Mouse (Mus musculus): ENCODE results near the gene Olfr944. TPM values are rescaled to one million over a fixed set of nuclear protein-coding genes. Genes with fewer than 3 reads are reported as not detected.

Olfr944 gene
- total RNA-seq (2014; rRNA removed) (not detected in 2 replicates), polyA plus RNA-seq (2015; fragmentation: Nextera tagmentation; extraction: Ambion mirVana) (not detected in 2 replicates)

GRCm38 (mm10) chr9:39201620-39202019 is at the start of gene Olfr944:
Gene Olfr944 (plus strand): TSS chr9:39201920.
- no peaks in the 10 kb centered on the region for H3K9me3 ChIP-seq (ENCODE audit: low read length)
- TF ChIP-seq CTCF (IDR thresholded peaks at IDR 0.05; ENCODE audit: low read depth): no peak
- no peak for ATAC-seq
- H3K27ac ChIP-seq (ENCODE audit: low read depth, low read length): no peak within 1 kb of the TSS
- no peak within 1 kb of the TSS for H3K9ac ChIP-seq
- no peak for DNase-seq
- H3K4me3 ChIP-seq (ENCODE audit: low read depth, low read length): no peak within 1 kb of the TSS
- no peak within 1 kb of the TSS for H3K4me2 ChIP-seq (ENCODE audit: low read depth)
- no peaks in the 10 kb centered on the region for H3K36me3 ChIP-seq (ENCODE audit: insufficient read depth)
- H3K4me1 ChIP-seq (ENCODE audit: insufficient read depth): no peaks in the 10 kb centered on the region
- no peaks in the 10 kb centered on the region for H3K27me3 ChIP-seq (ENCODE audit: insufficient read depth, low read length)

- H3K27me3 ChIP-seq (ENCODE audit: insufficient read depth, low read length): no peaks in the 10 kb centered on the region
- H3K36me3 ChIP-seq (ENCODE audit: insufficient read depth): no peaks in the 10 kb centered on the region
- TF ChIP-seq CTCF (IDR thresholded peaks at IDR 0.05; ENCODE audit: low read depth): no peak
- no peak for DNase-seq
- no peak overlapping the region for H3K4me2 ChIP-seq (ENCODE audit: low read depth)
- no peak for ATAC-seq
- H3K4me1 ChIP-seq (ENCODE audit: insufficient read depth): no peaks in the 10 kb centered on the region
- 60% methylated on average over 1 of the region's 1 CpGs for WGBS
- H3K27ac ChIP-seq (ENCODE audit: low read depth, low read length): no peak overlapping the region
- H3K4me3 ChIP-seq (ENCODE audit: low read depth, low read length): no peak overlapping the region
- no peak overlapping the region for H3K9ac ChIP-seq
- no peaks in the 10 kb centered on the region for H3K9me3 ChIP-seq (ENCODE audit: low read length)
These were observed 49.3 kb upstream of the Olfr944 start for GRCm38 (mm10) chr9:39152401-39152800.

- Histone ChIP-seq H3K4me3 (ENCODE audit: low read depth, low read length) (no peak within 1 kb of the TSS), H3K9me3 (ENCODE audit: low read length) (no peaks in the 10 kb centered on the region), H3K36me3 (ENCODE audit: insufficient read depth) (no peaks in the 10 kb centered on the region), H3K4me1 (ENCODE audit: insufficient read depth) (no peaks in the 10 kb centered on the region), H3K27me3 (ENCODE audit: insufficient read depth, low read length) (no peaks in the 10 kb centered on the region), H3K4me2 (ENCODE audit: low read depth) (no peak within 1 kb of the TSS), H3K27ac (ENCODE audit: low read depth, low read length) (no peak within 1 kb of the TSS), H3K9ac (no peak within 1 kb of the TSS)
- ATAC-seq: no peak
- 93% methylated on average over 5 of the region's 5 CpGs for WGBS
- TF ChIP-seq CTCF (IDR thresholded peaks at IDR 0.05; ENCODE audit: low read depth): no peak
- no peak for DNase-seq
These were observed 35.7 kb upstream of the Olfr944 start, which contains the start of gene Olfr943 for GRCm38 (mm10) chr9:39166004-39166403. Gene Olfr943 (plus strand): TSS chr9:39166304.

GRCm38 (mm10) chr9:39249894-39250293 is 48.2 kb downstream of the Olfr944 start, which contains the start of gene Olfr1537:
Gene Olfr1537 (minus strand): TSS chr9:39249994.
- DNase-seq (no peak), ATAC-seq (no peak)
- Histone ChIP-seq H3K27ac (ENCODE audit: low read depth, low read length) (no peak within 1 kb of the TSS), H3K4me3 (ENCODE audit: low read depth, low read length) (no peak within 1 kb of the TSS), H3K9me3 (ENCODE audit: low read length) (no peaks in the 10 kb centered on the region), H3K36me3 (ENCODE audit: insufficient read depth) (no peaks in the 10 kb centered on the region), H3K27me3 (ENCODE audit: insufficient read depth, low read length) (no peaks in the 10 kb centered on the region), H3K4me2 (ENCODE audit: low read depth) (no peak within 1 kb of the TSS), H3K4me1 (ENCODE audit: insufficient read depth) (no peaks in the 10 kb centered on the region), H3K9ac (no peak within 1 kb of the TSS)
- WGBS: 85% methylated on average over 1 of the region's 1 CpGs
- TF ChIP-seq CTCF (IDR thresholded peaks at IDR 0.05; ENCODE audit: low read depth): no peak

Other genes starting within 250 kb of the Olfr944 start
- not detected in 2 replicates for gene Olfr933, start 229.6 kb upstream of the Olfr944 start, total RNA-seq (2014; rRNA removed)
- not detected in 2 replicates for gene Olfr933, start 229.6 kb upstream of the Olfr944 start, polyA plus RNA-seq (2015; fragmentation: Nextera tagmentation; extraction: Ambion mirVana)
- not detected in 2 replicates for gene Olfr934, start 213.6 kb upstream of the Olfr944 start, total RNA-seq (2014; rRNA removed)
- gene Olfr934, start 213.6 kb upstream of the Olfr944 start, polyA plus RNA-seq (2015; fragmentation: Nextera tagmentation; extraction: Ambion mirVana): not detected in 2 replicates
- gene Olfr935, start 202.2 kb upstream of the Olfr944 start, total RNA-seq (2014; rRNA removed): not detected in 2 replicates
- gene Olfr935, start 202.2 kb upstream of the Olfr944 start, polyA plus RNA-seq (2015; fragmentation: Nextera tagmentation; extraction: Ambion mirVana): not detected in 2 replicates
- gene Olfr146, start 178.5 kb upstream of the Olfr944 start, total RNA-seq (2014; rRNA removed): not detected in 2 replicates
- gene Olfr146, start 178.5 kb upstream of the Olfr944 start, polyA plus RNA-seq (2015; fragmentation: Nextera tagmentation; extraction: Ambion mirVana): not detected in 2 replicates
- gene Olfr937, start 137.0 kb upstream of the Olfr944 start, total RNA-seq (2014; rRNA removed): not detected in 2 replicates
- gene Olfr937, start 137.0 kb upstream of the Olfr944 start, polyA plus RNA-seq (2015; fragmentation: Nextera tagmentation; extraction: Ambion mirVana): not detected in 2 replicates
- gene Olfr938, start 123.0 kb upstream of the Olfr944 start, total RNA-seq (2014; rRNA removed): not detected in 2 replicates
- not detected in 2 replicates for gene Olfr938, start 123.0 kb upstream of the Olfr944 start, polyA plus RNA-seq (2015; fragmentation: Nextera tagmentation; extraction: Ambion mirVana)
- not detected in 2 replicates for gene Olfr27, start 73.8 kb upstream of the Olfr944 start, total RNA-seq (2014; rRNA removed)
- gene Olfr27, start 73.8 kb upstream of the Olfr944 start, polyA plus RNA-seq (2015; fragmentation: Nextera tagmentation; extraction: Ambion mirVana): not detected in 2 replicates
- gene Olfr943, start 35.6 kb upstream of the Olfr944 start, total RNA-seq (2014; rRNA removed): not detected in 2 replicates
- gene Olfr943, start 35.6 kb upstream of the Olfr944 start, polyA plus RNA-seq (2015; fragmentation: Nextera tagmentation; extraction: Ambion mirVana): not detected in 2 replicates
- gene Olfr1537, start 48.1 kb downstream of the Olfr944 start, total RNA-seq (2014; rRNA removed): not detected in 2 replicates
- not detected in 2 replicates for gene Olfr1537, start 48.1 kb downstream of the Olfr944 start, polyA plus RNA-seq (2015; fragmentation: Nextera tagmentation; extraction: Ambion mirVana)
- gene Olfr945, start 74.9 kb downstream of the Olfr944 start, total RNA-seq (2014; rRNA removed): not detected in 2 replicates
- gene Olfr945, start 74.9 kb downstream of the Olfr944 start, polyA plus RNA-seq (2015; fragmentation: Nextera tagmentation; extraction: Ambion mirVana): not detected in 2 replicates
- gene Olfr948, start 124.1 kb downstream of the Olfr944 start, total RNA-seq (2014; rRNA removed): not detected in 2 replicates
- gene Olfr948, start 124.1 kb downstream of the Olfr944 start, polyA plus RNA-seq (2015; fragmentation: Nextera tagmentation; extraction: Ambion mirVana): not detected in 2 replicates
- not detected in 2 replicates for gene Olfr951, start 185.5 kb downstream of the Olfr944 start, total RNA-seq (2014; rRNA removed)
- not detected in 2 replicates for gene Olfr951, start 185.5 kb downstream of the Olfr944 start, polyA plus RNA-seq (2015; fragmentation: Nextera tagmentation; extraction: Ambion mirVana)
- not detected in 2 replicates for gene Olfr952, start 225.2 kb downstream of the Olfr944 start, total RNA-seq (2014; rRNA removed)
- gene Olfr952, start 225.2 kb downstream of the Olfr944 start, polyA plus RNA-seq (2015; fragmentation: Nextera tagmentation; extraction: Ambion mirVana): not detected in 2 replicates